Mouse (Mus musculus): ENCODE data around the gene Oas1c. TPM values are rescaled to one million over a fixed set of nuclear protein-coding genes. Genes with fewer than 3 reads are reported as not detected.

Gene Oas1c
- polyA plus RNA-seq, 1 experiment: not detected

GRCm38 (mm10) chr5:120793043-120793442, 19.3 kb downstream of the Oas1c start:
- no peaks in the 10 kb centered on the region for H3K27me3 ChIP-seq (ENCODE audit: control insufficient read depth)
- no peaks in the 10 kb centered on the region for H3K9me3 ChIP-seq (ENCODE audit: control insufficient read depth, low read length)
- TF ChIP-seq TAL1 (IDR thresholded peaks at IDR 0.05; ENCODE audit: low read length) (no peak), GATA1 (IDR thresholded peaks at IDR 0.05; ENCODE audit: low read length) (no peak)
- H3K4me3 ChIP-seq (replicated peaks): no peak overlapping the region
- no peaks in the 10 kb centered on the region for H3K36me3 ChIP-seq (ENCODE audit: control insufficient read depth)
- H3K4me1 ChIP-seq (ENCODE audit: control insufficient read depth): no peaks in the 10 kb centered on the region

GRCm38 (mm10) chr5:120787042-120787441, 25.3 kb downstream of the Oas1c start:
- TF ChIP-seq TAL1 (IDR thresholded peaks at IDR 0.05; ENCODE audit: low read length) (no peak), GATA1 (IDR thresholded peaks at IDR 0.05; ENCODE audit: low read length) (no peak)
- Histone ChIP-seq H3K27me3 (ENCODE audit: control insufficient read depth) (no peaks in the 10 kb centered on the region), H3K4me1 (ENCODE audit: control insufficient read depth) (no peaks in the 10 kb centered on the region), H3K4me3 (replicated peaks) (no peak overlapping the region), H3K9me3 (ENCODE audit: control insufficient read depth, low read length) (no peaks in the 10 kb centered on the region), H3K36me3 (ENCODE audit: control insufficient read depth) (no peaks in the 10 kb centered on the region)

GRCm38 (mm10) chr5:120782446-120782845, 29.9 kb downstream of the Oas1c start:
- TF ChIP-seq GATA1 (IDR thresholded peaks at IDR 0.05; ENCODE audit: low read length) (no peak), TAL1 (IDR thresholded peaks at IDR 0.05; ENCODE audit: low read length) (no peak)
- H3K27me3 ChIP-seq (ENCODE audit: control insufficient read depth): no peaks in the 10 kb centered on the region
- no peaks in the 10 kb centered on the region for H3K9me3 ChIP-seq (ENCODE audit: control insufficient read depth, low read length)
- H3K36me3 ChIP-seq (ENCODE audit: control insufficient read depth): no peaks in the 10 kb centered on the region
- no peak overlapping the region for H3K4me3 ChIP-seq (replicated peaks)
- H3K4me1 ChIP-seq (ENCODE audit: control insufficient read depth): no peaks in the 10 kb centered on the region

GRCm38 (mm10) chr5:120781646-120782045, 30.7 kb downstream of the Oas1c start:
- Histone ChIP-seq H3K27me3 (ENCODE audit: control insufficient read depth) (no peaks in the 10 kb centered on the region), H3K4me1 (ENCODE audit: control insufficient read depth) (no peaks in the 10 kb centered on the region), H3K36me3 (ENCODE audit: control insufficient read depth) (no peaks in the 10 kb centered on the region), H3K9me3 (ENCODE audit: control insufficient read depth, low read length) (no peaks in the 10 kb centered on the region), H3K4me3 (replicated peaks) (no peak overlapping the region)
- no peak for TF ChIP-seq GATA1 (IDR thresholded peaks at IDR 0.05; ENCODE audit: low read length)
- no peak for TF ChIP-seq TAL1 (IDR thresholded peaks at IDR 0.05; ENCODE audit: low read length)

GRCm38 (mm10) chr5:120779922-120780321, 32.4 kb downstream of the Oas1c start:
- Histone ChIP-seq H3K9me3 (ENCODE audit: control insufficient read depth, low read length) (no peaks in the 10 kb centered on the region), H3K27me3 (ENCODE audit: control insufficient read depth) (no peaks in the 10 kb centered on the region), H3K4me3 (replicated peaks) (no peak overlapping the region), H3K36me3 (ENCODE audit: control insufficient read depth) (no peaks in the 10 kb centered on the region), H3K4me1 (ENCODE audit: control insufficient read depth) (peaks cover 4% of the 10 kb centered on the region)
- TF ChIP-seq TAL1 (IDR thresholded peaks at IDR 0.05; ENCODE audit: low read length) (no peak), GATA1 (IDR thresholded peaks at IDR 0.05; ENCODE audit: low read length) (no peak)

- H3K9me3 ChIP-seq (ENCODE audit: control insufficient read depth, low read length): no peaks in the 10 kb centered on the region
- TF ChIP-seq TAL1 (IDR thresholded peaks at IDR 0.05; ENCODE audit: low read length) (no peak), GATA1 (IDR thresholded peaks at IDR 0.05; ENCODE audit: low read length) (no peak)
- no peak overlapping the region for H3K4me3 ChIP-seq (replicated peaks)
These were observed 33.4 kb downstream of the Oas1c start for GRCm38 (mm10) chr5:120778941-120779340.

GRCm38 (mm10) chr5:120777478-120777877, 34.8 kb downstream of the Oas1c start, which contains the start of gene Oas3:
Gene Oas3 (minus strand): TSS chr5:120777661.
- H3K4me3 ChIP-seq (replicated peaks): no peak within 1 kb of the TSS
- no peaks in the 10 kb centered on the region for H3K9me3 ChIP-seq (ENCODE audit: control insufficient read depth, low read length)
- H3K27me3 ChIP-seq (ENCODE audit: control insufficient read depth): no peaks in the 10 kb centered on the region
- H3K4me1 ChIP-seq (ENCODE audit: control insufficient read depth): peaks cover 5% of the 10 kb centered on the region
- TF ChIP-seq TAL1 (IDR thresholded peaks at IDR 0.05; ENCODE audit: low read length): no peak
- no peak for TF ChIP-seq GATA1 (IDR thresholded peaks at IDR 0.05; ENCODE audit: low read length)
- no peaks in the 10 kb centered on the region for H3K36me3 ChIP-seq (ENCODE audit: control insufficient read depth)

More at GRCm38 (mm10) chr5:120778941-120779340, 33.4 kb downstream of the Oas1c start:
- Histone ChIP-seq H3K36me3 (ENCODE audit: control insufficient read depth) (no peaks in the 10 kb centered on the region), H3K4me1 (ENCODE audit: control insufficient read depth) (peaks cover 5% of the 10 kb centered on the region), H3K27me3 (ENCODE audit: control insufficient read depth) (no peaks in the 10 kb centered on the region)

GRCm38 (mm10) chr5:120776801-120777200, 35.5 kb downstream of the Oas1c start:
- peaks cover 5% of the 10 kb centered on the region for H3K4me1 ChIP-seq (ENCODE audit: control insufficient read depth)
- H3K9me3 ChIP-seq (ENCODE audit: control insufficient read depth, low read length): no peaks in the 10 kb centered on the region
- H3K4me3 ChIP-seq (replicated peaks): no peak overlapping the region
- TF ChIP-seq GATA1 (IDR thresholded peaks at IDR 0.05; ENCODE audit: low read length) (no peak), TAL1 (IDR thresholded peaks at IDR 0.05; ENCODE audit: low read length) (no peak)
- H3K36me3 ChIP-seq (ENCODE audit: control insufficient read depth): no peaks in the 10 kb centered on the region
- no peaks in the 10 kb centered on the region for H3K27me3 ChIP-seq (ENCODE audit: control insufficient read depth)

GRCm38 (mm10) chr5:120775287-120775985, 36.9 kb downstream of the Oas1c start:
- Histone ChIP-seq H3K27me3 (ENCODE audit: control insufficient read depth) (no peaks in the 10 kb centered on the region), H3K4me1 (ENCODE audit: control insufficient read depth) (peaks cover 5% of the 10 kb centered on the region), H3K4me3 (replicated peaks) (no peak overlapping the region), H3K9me3 (ENCODE audit: control insufficient read depth, low read length) (no peaks in the 10 kb centered on the region), H3K36me3 (ENCODE audit: control insufficient read depth) (no peaks in the 10 kb centered on the region)
- TF ChIP-seq GATA1 (IDR thresholded peaks at IDR 0.05; ENCODE audit: low read length) (no peak), TAL1 (IDR thresholded peaks at IDR 0.05; ENCODE audit: low read length) (no peak)
